Mouse (Mus musculus): Measurements from ENCODE around the gene Zic5.

DNA sequence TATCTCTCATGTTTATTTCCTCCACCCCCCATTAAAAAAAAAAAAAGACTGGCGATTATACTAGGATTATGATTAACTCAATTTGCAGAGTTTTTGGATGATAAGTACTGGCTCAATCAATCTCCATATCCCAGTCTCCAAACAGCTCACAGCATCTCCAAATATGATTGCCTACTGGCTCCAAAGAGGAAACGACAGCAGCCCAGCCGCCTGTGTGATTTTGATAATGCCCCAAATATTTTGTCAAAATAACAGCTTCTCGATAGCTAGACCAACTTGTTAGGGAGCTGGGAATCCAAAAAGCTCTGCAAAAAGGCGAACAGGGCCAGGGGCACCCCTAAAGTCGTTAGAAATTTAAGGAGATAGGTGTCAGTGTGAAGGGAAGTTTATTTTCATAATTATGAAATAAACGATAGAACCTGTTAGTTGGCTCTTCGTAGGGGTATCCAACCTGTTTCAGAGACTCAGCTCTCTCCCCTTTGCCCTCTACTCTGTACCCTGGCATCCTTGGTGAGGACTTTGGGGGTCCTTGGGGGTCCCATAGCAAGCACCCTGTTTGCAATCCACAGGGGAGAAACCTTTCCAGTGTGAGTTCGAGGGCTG, 12.6 kb upstream of the Zic5 start:
- TF ChIP-seq CTCF (IDR thresholded peaks at IDR 0.05) = no peak
- no peak for TF ChIP-seq POLR2A (IDR thresholded peaks at IDR 0.05; ENCODE audit: insufficient read depth, low read depth, low read length)

All from heart, adult 2 months (tissue).